Mouse (Mus musculus) myocyte (in vitro differentiated cells): Measurements from ENCODE around the gene Cfb. TPM values are rescaled to one million over a fixed set of nuclear protein-coding genes. Genes with fewer than 3 reads are reported as not detected.

Experiments
- H3K27me3 ChIP-seq: one replicate; pipeline ENCODE4 v1.6.1; 2011; ENCODE audit not compliant: control insufficient read depth, insufficient read depth, insufficient read length
- H3K36me3 ChIP-seq: one replicate; pipeline ENCODE4 v1.6.1; 2011; ENCODE audit not compliant: control insufficient read depth, insufficient read depth
- H3K4me2 ChIP-seq: one replicate; pipeline ENCODE4 v1.6.1; 2011; ENCODE audit warnings: low read depth, control low read depth
- H3K4me3 ChIP-seq: one replicate; pipeline ENCODE4 v1.5.1; 2011; ENCODE audit warnings: mild to moderate bottlenecking, control low read depth, moderate library complexity
- H3K79me2 ChIP-seq: one replicate; pipeline ENCODE4 v1.6.1; 2011; ENCODE audit not compliant: control insufficient read depth, insufficient read depth
- H3ac ChIP-seq: one replicate; pipeline ENCODE4 v1.6.1; 2011; ENCODE audit not compliant: control insufficient read depth, insufficient read length
- CEBPB ChIP-seq: IDR thresholded peaks from 2 replicates; pipeline ENCODE4 v1.6.1; 2011; ENCODE audit warnings: mild to moderate bottlenecking, moderate library complexity; ENCODE audit not compliant: poor library complexity, insufficient read depth, severe bottlenecking
- E2F4 ChIP-seq: IDR thresholded peaks from one replicate; pipeline ENCODE4 v1.6.1; 2011; ENCODE audit warnings: mild to moderate bottlenecking, control low read depth, moderate library complexity; ENCODE audit not compliant: insufficient read depth
- MAX ChIP-seq: IDR thresholded peaks from one replicate; pipeline ENCODE4 v1.6.1; 2011; ENCODE audit warnings: low read depth, mild to moderate bottlenecking, control low read depth
- MYOD1 ChIP-seq, 3 experiments: IDR thresholded peaks; one replicate each; pipeline ENCODE4 v1.6.1; 2011; ENCODE audit warnings: control low read depth in 2 of 3, low read depth in 2 of 3, mild to moderate bottlenecking in 2 of 3, moderate library complexity in 1 of 3; ENCODE audit not compliant: insufficient read length in 2 of 3, control insufficient read depth in 1 of 3
- MYOG ChIP-seq, 3 experiments: IDR thresholded peaks; one replicate each; pipeline ENCODE4 v1.6.1; 2011; ENCODE audit warnings: control low read depth in 2 of 3, low read depth in 2 of 3, mild to moderate bottlenecking in 2 of 3; ENCODE audit not compliant: insufficient read length in 2 of 3, control insufficient read depth in 1 of 3, insufficient read depth in 1 of 3
- POLR2A ChIP-seq: IDR thresholded peaks from one replicate; pipeline ENCODE4 v1.6.1; 2011; ENCODE audit warnings: low read depth, mild to moderate bottlenecking, control low read depth, moderate library complexity; ENCODE audit not compliant: insufficient read length
- POLR2AphosphoS2 ChIP-seq: IDR thresholded peaks from one replicate; pipeline ENCODE4 v1.6.1; 2011; ENCODE audit warnings: low read depth, control low read depth; ENCODE audit not compliant: insufficient read length
- REST ChIP-seq: IDR thresholded peaks from one replicate; pipeline ENCODE4 v1.6.1; 2011; ENCODE audit warnings: mild to moderate bottlenecking, control low read depth, moderate library complexity; ENCODE audit not compliant: insufficient read depth, insufficient read length
- SRF ChIP-seq: IDR thresholded peaks from one replicate; pipeline ENCODE4 v1.6.1; 2011; ENCODE audit warnings: low read depth; ENCODE audit not compliant: control insufficient read depth, insufficient read length
- TCF12 ChIP-seq: IDR thresholded peaks from one replicate; pipeline ENCODE4 v1.6.1; 2011; ENCODE audit warnings: mild to moderate bottlenecking, control low read depth; ENCODE audit not compliant: poor library complexity, insufficient read depth, severe bottlenecking
- TCF3 ChIP-seq: IDR thresholded peaks from one replicate; pipeline ENCODE4 v1.6.1; 2011; ENCODE audit warnings: low read depth, control low read depth; ENCODE audit not compliant: insufficient read length
- USF1 ChIP-seq: IDR thresholded peaks from one replicate; pipeline ENCODE4 v1.6.1; 2011; ENCODE audit warnings: low read depth, mild to moderate bottlenecking, control low read depth, moderate library complexity
- polyA plus RNA-seq: library from polyadenylated mRNA; unstranded; fragments of >200 nt; fragmentation: generic; extraction: Trizol; gene quantifications from one replicate; pipeline ENCODE4 v1.2.1, GENCODE M21; 2012; ENCODE audit warnings: missing spikeins

The Cfb gene
- polyA plus RNA-seq, 1 experiment: 0.37 TPM

- H3K79me2 ChIP-seq: peaks cover 7% of the 10 kb centered on the region
- TF ChIP-seq TCF12 (no peak), TCF3 (no peak), REST (no peak), SRF (no peak)
- no peak overlapping the region for H3K4me2 ChIP-seq
- peaks cover 7% of the 10 kb centered on the region for H3K36me3 ChIP-seq
- H3K4me3 ChIP-seq: no peak overlapping the region
- H3K27me3 ChIP-seq: no peaks in the 10 kb centered on the region
- H3ac ChIP-seq: no peak overlapping the region
These were observed 6.5 kb downstream of the Cfb start for GRCm38 (mm10) chr17:34855825-34856224.

DNA sequence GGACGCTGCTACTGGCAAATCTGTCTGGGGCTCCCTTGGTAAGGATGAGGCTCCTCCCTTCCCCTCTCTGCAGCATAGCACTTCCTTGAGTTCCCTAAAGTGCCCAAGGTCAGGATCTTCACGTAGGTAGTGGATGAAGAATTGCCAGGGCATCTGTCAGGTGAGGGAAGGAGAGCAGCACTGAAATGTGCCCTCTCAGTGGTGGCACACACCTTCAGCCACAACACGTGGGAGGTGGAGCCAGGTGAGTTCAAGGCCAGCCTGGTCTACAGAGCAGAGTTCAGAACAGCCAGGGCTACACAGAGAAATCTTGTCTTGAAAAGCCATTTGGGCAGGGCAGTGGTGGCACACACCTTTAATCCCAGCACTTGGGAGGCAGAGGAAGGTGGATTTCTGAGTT, 7.6 kb downstream of the Cfb start:
- TF ChIP-seq SRF (no peak), MAX (no peak), POLR2AphosphoS2 (no peak), MYOD1 (IDR thresholded peaks at IDR 0.05; ENCODE audit: control insufficient read depth in 1 of 3, insufficient read length in 2 of 3, low read depth in 2 of 3) (no peak), TCF3 (no peak), TCF12 (no peak), USF1 (no peak), MYOG (IDR thresholded peaks at IDR 0.05; ENCODE audit: control insufficient read depth in 1 of 3, insufficient read depth in 1 of 3, insufficient read length in 2 of 3, low read depth in 2 of 3) (no peak), REST (no peak), E2F4 (no peak), CEBPB (no peak), POLR2A (no peak)
- no peak overlapping the region for H3ac ChIP-seq
- peaks cover 12% of the 10 kb centered on the region for H3K79me2 ChIP-seq
- peaks cover 7% of the 10 kb centered on the region for H3K36me3 ChIP-seq
- H3K4me3 ChIP-seq: no peak overlapping the region
- no peaks in the 10 kb centered on the region for H3K27me3 ChIP-seq
- no peak overlapping the region for H3K4me2 ChIP-seq

DNA sequence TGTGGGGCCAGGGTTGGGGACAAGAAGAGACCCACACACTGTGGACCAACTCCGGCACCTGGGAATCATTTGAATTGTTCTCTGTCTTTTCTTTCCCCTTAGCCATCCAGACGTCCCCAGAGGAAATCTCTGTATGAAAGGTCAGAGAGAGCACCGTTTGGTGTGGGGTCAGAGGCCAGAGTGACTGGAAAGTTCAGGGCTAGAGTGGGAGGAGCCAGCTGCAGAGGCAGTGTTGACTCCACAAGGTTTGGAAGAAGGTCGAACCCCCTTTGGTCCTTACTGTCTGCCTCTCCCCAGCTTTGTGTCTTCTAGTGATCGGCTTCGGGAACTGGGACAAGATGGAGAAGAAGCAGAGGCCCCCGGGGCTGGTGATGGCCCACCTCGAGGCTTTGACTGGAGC, 8.8 kb downstream of the Cfb start:
- TF ChIP-seq TCF12 (no peak), MAX (no peak), TCF3 (no peak), POLR2A (no peak), USF1 (no peak), CEBPB (no peak)
- H3K36me3 ChIP-seq: peaks cover 7% of the 10 kb centered on the region

GRCm38 (mm10) chr17:34850517-34851125, 11.7 kb downstream of the Cfb start:
- H3K36me3 ChIP-seq: peaks cover 5% of the 10 kb centered on the region
- H3K79me2 ChIP-seq: peaks cover 12% of the 10 kb centered on the region
- H3K4me3 ChIP-seq: peak overlapping the region; percentile 79
- H3K4me2 ChIP-seq: peak overlapping the region; percentile 91
- peak overlapping the region; percentile 17 for H3ac ChIP-seq
- H3K27me3 ChIP-seq: no peaks in the 10 kb centered on the region
- TF ChIP-seq REST (no peak), TCF12 (no peak), E2F4 (no peak), TCF3 (no peak), POLR2AphosphoS2 (no peak)

More for the DNA sequence above, 8.8 kb downstream of the Cfb start:
- Histone ChIP-seq H3K27me3 (no peaks in the 10 kb centered on the region), H3ac (no peak overlapping the region), H3K79me2 (peaks cover 12% of the 10 kb centered on the region), H3K4me2 (no peak overlapping the region), H3K4me3 (no peak overlapping the region)

DNA sequence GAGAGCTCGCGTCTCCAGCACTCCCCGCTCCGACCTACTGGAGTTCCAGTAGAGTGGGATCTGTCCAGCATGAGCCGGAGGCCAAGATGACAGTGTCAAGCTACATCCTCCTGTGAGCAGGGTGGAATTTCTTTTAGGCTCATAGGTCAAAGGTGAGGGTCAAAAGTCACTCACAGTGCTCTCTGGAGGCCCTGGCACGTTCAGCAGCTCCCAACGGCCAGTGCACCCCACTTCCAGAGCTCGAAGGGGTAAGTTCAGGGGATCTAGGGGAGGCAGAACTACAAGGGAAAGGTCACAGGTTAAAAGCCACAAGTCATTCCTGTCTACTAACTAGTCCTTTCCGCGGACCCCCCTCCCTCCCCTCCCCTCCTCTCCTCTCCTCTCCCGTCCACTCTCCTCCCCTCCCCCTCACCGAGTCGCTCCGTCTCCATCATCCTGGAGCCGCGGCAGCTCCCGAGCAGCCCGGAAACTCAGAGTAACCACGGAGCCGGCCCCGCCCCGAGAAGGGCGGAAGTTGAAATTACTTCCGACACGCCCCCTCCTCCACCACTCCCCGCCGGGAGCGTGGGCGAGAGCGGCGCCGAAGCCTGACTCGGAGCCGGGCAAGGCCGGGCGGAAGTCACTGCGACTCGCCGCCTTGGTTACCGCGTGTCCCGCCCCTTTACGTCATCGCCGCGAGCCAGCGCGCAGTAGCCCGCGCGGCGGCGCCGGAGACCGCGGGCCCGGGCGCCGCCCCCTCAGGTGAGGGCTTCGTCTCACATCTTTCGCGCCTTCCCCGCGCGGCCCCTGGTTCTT, 12.4 kb downstream of the Cfb start, which contains the start of the genes Skiv2l and Nelfe:
TSS of gene Skiv2l (minus strand) at position 489 of the 795 bp plus-strand sequence.
TSS of gene Nelfe (plus strand) at position 670 of the 795 bp plus-strand sequence.
- TF ChIP-seq REST (peak; percentile 38), POLR2A (peak; percentile 58), SRF (peak; percentile 87), MYOD1 (IDR thresholded peaks at IDR 0.05; ENCODE audit: control insufficient read depth in 1 of 3, insufficient read length in 2 of 3, low read depth in 2 of 3) (peak in 1 of 3 experiments; percentile 26), TCF3 (no peak), POLR2AphosphoS2 (no peak), MYOG (IDR thresholded peaks at IDR 0.05; ENCODE audit: control insufficient read depth in 1 of 3, insufficient read depth in 1 of 3, insufficient read length in 2 of 3, low read depth in 2 of 3) (peak in 1 of 3 experiments; percentile 3), CEBPB (no peak), E2F4 (peak; percentile 29)
- Histone ChIP-seq H3K36me3 (peaks cover 5% of the 10 kb centered on the region), H3K79me2 (peaks cover 12% of the 10 kb centered on the region), H3ac (peak within 1 kb of the TSS; percentile 17), H3K4me3 (peak within 1 kb of the TSS; percentile 79), H3K4me2 (peak within 1 kb of the TSS; percentile 91), H3K27me3 (no peaks in the 10 kb centered on the region)
